Mouse (Mus musculus) liver, embryonic 14.5 days (tissue): ENCODE results near the gene Trim6. TPM values are rescaled to one million over a fixed set of nuclear protein-coding genes. Genes with fewer than 3 reads are reported as not detected.

Source experiments
- ATAC-seq: fragments of 200-750 bp; cut with Nextera tagmentation; 2 replicates; pipeline ENCODE4 v1.8.0; 2017; ENCODE audit warnings: moderate number of reproducible peaks, mild to moderate bottlenecking, moderate library complexity; ENCODE audit not compliant: insufficient read depth
- DNase-seq, 3 experiments: peaks; one replicate each; pipeline ENCODE4 v3.0.0-alpha.2; 2012 to 2013; ENCODE audit warnings: low read depth in 3 of 3, low spot score in 3 of 3
- H3K27ac ChIP-seq: fragments of 300-500 bp; sonication (generic); 2 replicates; pipeline ENCODE4 v1.5.1; 2014; ENCODE audit warnings: moderate library complexity, mild to moderate bottlenecking, control low read depth, inconsistent platforms
- H3K27me3 ChIP-seq: fragments of 300-500 bp; sonication (generic); 2 replicates; pipeline ENCODE4 v1.6.1; 2014; ENCODE audit warnings: mild to moderate bottlenecking, low read length, moderate library complexity; ENCODE audit not compliant: control insufficient read depth, insufficient read depth
- H3K36me3 ChIP-seq: fragments of 300-500 bp; sonication (generic); replicated peaks from 2 replicates; pipeline ENCODE4 v1.6.1; 2014; ENCODE audit warnings: low read depth; ENCODE audit not compliant: control insufficient read depth, insufficient read depth
- H3K4me1 ChIP-seq, 2 experiments: fragments of 200-500 bp in 1 of 2; fragments of 300-500 bp in 1 of 2; sonication (generic) in 1 of 2; replicated peaks; 2 replicates each; pipeline ENCODE4 v1.6.1; 2012 to 2014; ENCODE audit warnings: antibody characterized with exemption in 1 of 2, inconsistent platforms in 1 of 2, low read length in 1 of 2; ENCODE audit not compliant: control insufficient read depth in 2 of 2, insufficient read depth in 2 of 2
- H3K4me2 ChIP-seq: fragments of 300-500 bp; sonication (generic); 2 replicates; pipeline ENCODE4 v1.6.1; 2014; ENCODE audit warnings: low read depth, mild to moderate bottlenecking, control low read depth, moderate library complexity
- H3K4me3 ChIP-seq, 2 experiments: fragments of 200-500 bp in 1 of 2; fragments of 300-500 bp in 1 of 2; sonication (generic) in 1 of 2; 2 replicates each; pipeline ENCODE4 v1.5.1; 2012 to 2014; ENCODE audit warnings: low read depth in 2 of 2, low read length in 2 of 2, mild to moderate bottlenecking in 2 of 2, control low read depth in 1 of 2, inconsistent platforms in 1 of 2, moderate library complexity in 1 of 2; ENCODE audit not compliant: insufficient read depth in 1 of 2
- H3K9ac ChIP-seq: fragments of 300-500 bp; sonication (generic); replicated peaks from 2 replicates; pipeline ENCODE4 v1.6.1; 2014; ENCODE audit warnings: mild to moderate bottlenecking, control low read depth, moderate library complexity
- H3K9me3 ChIP-seq: fragments of 300-500 bp; sonication (generic); 2 replicates; pipeline ENCODE4 v1.6.1; 2016; ENCODE audit warnings: low read length, mixed read lengths; ENCODE audit not compliant: control insufficient read depth
- CTCF ChIP-seq: IDR thresholded peaks from 2 replicates; pipeline ENCODE4 v1.5.1; 2016; ENCODE audit warnings: antibody characterized with exemption, low read depth, control low read depth
- EP300 ChIP-seq: IDR thresholded peaks from 2 replicates; pipeline ENCODE4 v1.6.1; 2016; ENCODE audit warnings: antibody characterized with exemption, low read depth
- WGBS: fragments of 180-500 bp; shearing (Covaris S2); extraction: QIAGEN DNeasy Blood & Tissue Kit; methylation state at CpG from one replicate; pipeline ENCODE4 v1.1.7; 2014; ENCODE audit not compliant: insufficient replicate concordance; 5-methylcytosine and 5-hydroxymethylcytosine counted together
- polyA plus RNA-seq, 2 experiments: library from polyadenylated mRNA; depleted of rRNA in 1 of 2; stranded (reverse) in 1 of 2; unstranded in 1 of 2; fragments of >200 nt; fragmentation: Nextera tagmentation in 1 of 2; extraction: Ambion mirVana in 1 of 2; gene quantifications; 2 replicates each; pipeline versions ENCODE4 v1.2.1 to v1.2.3; 2012 to 2014

The Trim6 gene
- polyA plus RNA-seq, 2 experiments, result 0.28 to 0.38 TPM

- H3K4me3 ChIP-seq, result no peak overlapping the region
- H3K36me3 ChIP-seq, result no peaks in the 10 kb centered on the region
- H3K9ac ChIP-seq, result no peak overlapping the region
- 25% methylated on average over 1 of the region's 1 CpGs for WGBS
- H3K4me1 ChIP-seq, result no peaks in the 10 kb centered on the region
- no peaks in the 10 kb centered on the region for H3K9me3 ChIP-seq
- H3K4me2 ChIP-seq, result no peak overlapping the region
- TF ChIP-seq CTCF (no peak), EP300 (no peak)
- H3K27ac ChIP-seq, result no peak overlapping the region
- DNase-seq (no peak), ATAC-seq (no peak)
- no peaks in the 10 kb centered on the region for H3K27me3 ChIP-seq
These were observed 2.5 kb upstream of the Trim6 start for GRCm38 (mm10) chr7:104216011-104216535.

- Histone ChIP-seq H3K4me3 (no peak overlapping the region), H3K36me3 (no peaks in the 10 kb centered on the region), H3K9ac (no peak overlapping the region), H3K4me1 (no peaks in the 10 kb centered on the region), H3K4me2 (no peak overlapping the region), H3K27ac (no peak overlapping the region), H3K27me3 (no peaks in the 10 kb centered on the region), H3K9me3 (no peaks in the 10 kb centered on the region)
- DNase-seq, result no peak
- TF ChIP-seq CTCF (no peak), EP300 (no peak)
- 25% methylated on average over 2 of the region's 2 CpGs for WGBS
- no peak for ATAC-seq
These were observed 712 bp upstream of the Trim6 start for GRCm38 (mm10) chr7:104217881-104218280.

- Histone ChIP-seq H3K9me3 (no peaks in the 10 kb centered on the region), H3K27me3 (no peaks in the 10 kb centered on the region), H3K27ac (no peak overlapping the region), H3K4me1 (no peaks in the 10 kb centered on the region), H3K9ac (no peak overlapping the region), H3K4me3 (no peak overlapping the region), H3K36me3 (no peaks in the 10 kb centered on the region), H3K4me2 (no peak overlapping the region)
- ATAC-seq (no peak), DNase-seq (no peak)
- no peak for TF ChIP-seq EP300
- peak; percentile 83 for TF ChIP-seq CTCF
- WGBS, result 24% methylated on average over 2 of the region's 2 CpGs
These were observed 12.6 kb downstream of the Trim6 start for GRCm38 (mm10) chr7:104231203-104231602.

GRCm38 (mm10) chr7:104240857-104241256 lies 22.3 kb downstream of the Trim6 start:
- Histone ChIP-seq H3K9me3 (no peaks in the 10 kb centered on the region), H3K4me2 (no peak overlapping the region), H3K36me3 (no peaks in the 10 kb centered on the region), H3K9ac (no peak overlapping the region), H3K27ac (no peak overlapping the region), H3K27me3 (no peaks in the 10 kb centered on the region), H3K4me3 (no peak overlapping the region), H3K4me1 (peaks cover 0 to 2% of the 10 kb centered on the region in 2 experiments; a peak in 1 of 4 replicates)
- no peak for TF ChIP-seq CTCF
- no peak for TF ChIP-seq EP300
- ATAC-seq (no peak), DNase-seq (no peak)

GRCm38 (mm10) chr7:104243616-104244015 lies 25.0 kb downstream of the Trim6 start:
- Histone ChIP-seq H3K36me3 (no peaks in the 10 kb centered on the region), H3K27me3 (no peaks in the 10 kb centered on the region), H3K4me3 (no peak overlapping the region), H3K4me2 (peak overlapping the region; percentile 68; the same call in 1 of the 2 replicates), H3K4me1 (peaks cover 0 to 2% of the 10 kb centered on the region in 2 experiments; a peak in 1 of 4 replicates), H3K9me3 (no peaks in the 10 kb centered on the region), H3K9ac (no peak overlapping the region), H3K27ac (no peak overlapping the region)
- TF ChIP-seq EP300 (no peak), CTCF (no peak)
- DNase-seq, result no peak
- 46% methylated on average over 1 of the region's 1 CpGs for WGBS
- ATAC-seq, result no peak
